8 mouse cellular contexts compared by ENCODE assay signal in genomic region chr2:84831666-84832391, GRCm38 (mm10). TPM values are rescaled to one million over a fixed set of nuclear protein-coding genes. Genes with fewer than 3 reads are reported as not detected.
DNase-seq lines count a peak whose midpoint lies in the region; ATAC-seq and TF ChIP-seq lines count a peak whose summit lies in the region.

No protein-coding gene starts in this region.

- DNase-seq in A20 (ENCODE audit: low read depth, low spot score) = peak; percentile 88
- peak; percentile 79 to 91 for DNase-seq in heart, adult 9 months (ENCODE audit: low spot score in 2 of 2)
- DNase-seq in kidney, adult 9 months = peak; percentile 90
- DNase-seq in limb, embryonic 14.5 days (ENCODE audit: low spot score) = peak; percentile 89
- DNase-seq in naive thymus-derived CD4-positive, alpha-beta T cell, adult 2 months (ENCODE audit: low read depth) = peak; percentile 90
- DNase-seq in splenic B cell, adult 2 months (ENCODE audit: low read depth, low spot score) = peak; percentile 92

- H3K27me3 ChIP-seq in limb, embryonic 14.5 days (ENCODE audit: control insufficient read depth, insufficient read depth, low read length) = no peaks in the 10 kb centered on the region
- H3K27me3 ChIP-seq in splenic B cell, adult 2 months (ENCODE audit: control insufficient read depth, insufficient read depth, low read length, poor library complexity, severe bottlenecking) = no peaks in the 10 kb centered on the region

- no peak overlapping the region; the same call in 1 of the 2 replicates for H3K9ac ChIP-seq in limb, embryonic 14.5 days (ENCODE audit: low read depth, low read length, severe bottlenecking)

- ATAC-seq in limb, embryonic 14.5 days (ENCODE audit: low FRiP score, low read depth) = peak; percentile 72

- H3K9me3 ChIP-seq in limb, embryonic 14.5 days (ENCODE audit: control insufficient read depth, low read length) = no peaks in the 10 kb centered on the region

- no peak overlapping the region; the same call in 1 of the 2 replicates for H3K27ac ChIP-seq in bone marrow, adult 2 months (ENCODE audit: control insufficient read depth, insufficient read depth, low read depth, low read length, poor library complexity)
- no peak overlapping the region for H3K27ac ChIP-seq in embryonic fibroblast, embryonic 13.5 days (ENCODE audit: insufficient read depth, low read length)
- no peak overlapping the region for H3K27ac ChIP-seq in limb, embryonic 14.5 days (replicated peaks; ENCODE audit: low read depth, low read length)

- peak; percentile 97 for TF ChIP-seq CTCF in bone marrow, adult 2 months (IDR thresholded peaks at IDR 0.05; ENCODE audit: control insufficient read depth, insufficient read depth, low read length)
- peak; percentile 84 for TF ChIP-seq CTCF in embryonic fibroblast, embryonic 13.5 days (IDR thresholded peaks at IDR 0.05; ENCODE audit: borderline replicate concordance, insufficient read depth, low read length)

- H3K4me3 ChIP-seq in bone marrow, adult 2 months (replicated peaks; ENCODE audit: control insufficient read depth, low read depth, low read length) = no peak overlapping the region
- no peak overlapping the region for H3K4me3 ChIP-seq in embryonic fibroblast, embryonic 13.5 days (ENCODE audit: insufficient read depth, low read length)
- no peak overlapping the region for H3K4me3 ChIP-seq in limb, embryonic 14.5 days (replicated peaks; ENCODE audit: low read length)

- TF ChIP-seq POLR2A in bone marrow, adult 2 months (IDR thresholded peaks at IDR 0.05; ENCODE audit: borderline replicate concordance, control insufficient read depth, low read depth, low read length) = no peak
- TF ChIP-seq POLR2A in embryonic fibroblast, embryonic 13.5 days (IDR thresholded peaks at IDR 0.05; ENCODE audit: low read depth, low read length) = no peak
- TF ChIP-seq POLR2A in limb, embryonic 14.5 days (IDR thresholded peaks at IDR 0.05; ENCODE audit: borderline replicate concordance, extremely low read depth, insufficient read depth, insufficient read length) = no peak

- peaks cover 3% of the 10 kb centered on the region for H3K4me1 ChIP-seq in bone marrow, adult 2 months (ENCODE audit: control insufficient read depth, insufficient read depth, low read length)
- H3K4me1 ChIP-seq in embryonic fibroblast, embryonic 13.5 days (ENCODE audit: control insufficient read depth, insufficient read depth, low read length) = no peaks in the 10 kb centered on the region
- peaks cover 7% of the 10 kb centered on the region; the same call in 1 of the 2 replicates for H3K4me1 ChIP-seq in limb, embryonic 14.5 days (ENCODE audit: control insufficient read depth, insufficient read depth, low read length)

- WGBS in bone marrow, adult 2 months = 27% methylated on average over 10 of the region's 10 CpGs
- 32% methylated on average over 10 of the region's 10 CpGs for WGBS in limb, embryonic 14.5 days

- H3K4me2 ChIP-seq in limb, embryonic 14.5 days (replicated peaks; ENCODE audit: low read depth, low read length, severe bottlenecking) = no peak overlapping the region

- peaks cover 7% of the 10 kb centered on the region for H3K36me3 ChIP-seq in limb, embryonic 14.5 days (ENCODE audit: control insufficient read depth, insufficient read depth, low read length)
- peaks cover 3% of the 10 kb centered on the region; the same call in 1 of the 2 replicates for H3K36me3 ChIP-seq in splenic B cell, adult 2 months (ENCODE audit: control insufficient read depth, insufficient read depth, low read length, poor library complexity, severe bottlenecking)

RNA-seq across cellular contexts. Expression of gene Timm10, which starts 5.0 kb away (rescaled TPM):
- polyA plus RNA-seq in bone marrow, adult 2 months (2011; ENCODE audit: insufficient read depth, insufficient read length, low replicate concordance, missing spikeins) = 21.8 and 33.8 TPM in 2 replicates
- 25.3 and 31.1 TPM in 2 replicates for polyA plus RNA-seq in embryonic fibroblast, embryonic 13.5 days (2011; ENCODE audit: insufficient read length, low read depth, missing spikeins)
- 52.3 and 59.7 TPM in 2 replicates for polyA plus RNA-seq in limb, embryonic 14.5 days (2012; rRNA removed)
- polyA plus RNA-seq in limb, embryonic 14.5 days (2014; fragmentation: Nextera tagmentation; extraction: Ambion mirVana) = 56.0 and 58.4 TPM in 2 replicates

RNA-seq across cellular contexts. Expression of gene Slc43a1, which starts 6.8 kb away (rescaled TPM):
- polyA plus RNA-seq in bone marrow, adult 2 months (2011; ENCODE audit: insufficient read depth, insufficient read length, low replicate concordance, missing spikeins) = 142 and 195 TPM in 2 replicates
- polyA plus RNA-seq in embryonic fibroblast, embryonic 13.5 days (2011; ENCODE audit: insufficient read length, low read depth, missing spikeins) = 6.6 and 8.7 TPM in 2 replicates
- 25.8 and 35.9 TPM in 2 replicates for polyA plus RNA-seq in limb, embryonic 14.5 days (2012; rRNA removed)
- polyA plus RNA-seq in limb, embryonic 14.5 days (2014; fragmentation: Nextera tagmentation; extraction: Ambion mirVana) = 15.5 and 18.5 TPM in 2 replicates

RNA-seq across cellular contexts. Expression of gene Smtnl1, which starts 9.4 kb away (rescaled TPM):
- polyA plus RNA-seq in bone marrow, adult 2 months (2011; ENCODE audit: insufficient read depth, insufficient read length, low replicate concordance, missing spikeins) = 0.85 TPM in 1 of 2 replicates, not detected in the other
- polyA plus RNA-seq in embryonic fibroblast, embryonic 13.5 days (2011; ENCODE audit: insufficient read length, low read depth, missing spikeins) = not detected in 2 replicates
- polyA plus RNA-seq in limb, embryonic 14.5 days (2012; rRNA removed) = 0.06 and 0.24 TPM in 2 replicates
- 0.22 and 0.55 TPM in 2 replicates for polyA plus RNA-seq in limb, embryonic 14.5 days (2014; fragmentation: Nextera tagmentation; extraction: Ambion mirVana)

RNA-seq across cellular contexts. Expression of gene Ube2l6, which starts 33.2 kb away (rescaled TPM):
- polyA plus RNA-seq in bone marrow, adult 2 months (2011; ENCODE audit: insufficient read depth, insufficient read length, low replicate concordance, missing spikeins) = 140 and 409 TPM in 2 replicates
- polyA plus RNA-seq in embryonic fibroblast, embryonic 13.5 days (2011; ENCODE audit: insufficient read length, low read depth, missing spikeins) = 17.1 and 17.6 TPM in 2 replicates
- polyA plus RNA-seq in limb, embryonic 14.5 days (2012; rRNA removed) = 20.9 and 24.6 TPM in 2 replicates
- polyA plus RNA-seq in limb, embryonic 14.5 days (2014; fragmentation: Nextera tagmentation; extraction: Ambion mirVana) = 33.5 and 37.2 TPM in 2 replicates

RNA-seq across cellular contexts. Expression of gene Rtn4rl2, which starts 54.7 kb away (rescaled TPM):
- not detected in 2 replicates for polyA plus RNA-seq in bone marrow, adult 2 months (2011; ENCODE audit: insufficient read depth, insufficient read length, low replicate concordance, missing spikeins)
- polyA plus RNA-seq in embryonic fibroblast, embryonic 13.5 days (2011; ENCODE audit: insufficient read length, low read depth, missing spikeins) = 1.2 and 1.3 TPM in 2 replicates
- 4.5 and 6.5 TPM in 2 replicates for polyA plus RNA-seq in limb, embryonic 14.5 days (2012; rRNA removed)
- polyA plus RNA-seq in limb, embryonic 14.5 days (2014; fragmentation: Nextera tagmentation; extraction: Ambion mirVana) = 1.5 and 1.9 TPM in 2 replicates
